Mouse (Mus musculus) bone marrow, adult 2 months (tissue): ENCODE measurements at regions not wholly inside any gene's neighbourhood (a gene's known extent, or its start where the extent isn't known, plus 50 kb on each side); places are given as distances from the start of the nearest gene placed in this dataset.

Source experiments
- CTCF ChIP-seq: fragments of 200-500 bp; IDR thresholded peaks from 2 replicates; pipeline ENCODE4 v1.5.1; 2011; ENCODE audit warnings: low read length, control low read depth; ENCODE audit not compliant: control insufficient read depth, insufficient read depth
- POLR2A ChIP-seq: fragments of 200-500 bp; IDR thresholded peaks from 2 replicates; pipeline ENCODE4 v1.6.1; 2011; ENCODE audit warnings: low read depth, mild to moderate bottlenecking, control low read depth, low read length, borderline replicate concordance; ENCODE audit not compliant: control insufficient read depth

DNA sequence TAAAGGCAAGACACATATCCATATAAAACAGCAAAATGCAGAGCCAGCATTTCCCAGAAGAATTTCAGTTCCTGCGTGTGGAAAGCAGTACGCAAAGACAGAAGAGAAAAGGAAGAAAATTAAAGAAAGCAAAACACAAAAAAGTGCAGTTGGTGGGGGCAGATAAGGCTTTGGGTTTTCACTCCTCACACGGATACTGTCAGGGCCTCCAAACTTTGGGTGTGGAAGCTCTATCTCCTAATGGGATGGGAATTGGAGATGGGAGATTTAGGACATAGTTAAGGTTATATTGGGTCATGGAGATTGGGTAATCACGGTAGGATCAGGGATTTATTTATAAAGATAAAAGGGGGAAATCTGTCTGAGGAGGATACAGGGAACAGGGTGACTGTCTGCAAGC lies 380.4 kb upstream of the Runx1 start:
- TF ChIP-seq POLR2A (no peak), CTCF (no peak)
